Mouse (Mus musculus): ENCODE measurements around the gene Nckap5l. TPM values are rescaled to one million over a fixed set of nuclear protein-coding genes. Genes with fewer than 3 reads are reported as not detected.
"Not testable (repeated sequence)": the region's sequence is repeated elsewhere in the genome, so short reads cannot be mapped to it uniquely, and the experiment has no call there.

Gene Nckap5l
- total RNA-seq, 2 experiments from 2014 or later, result 30.4 to 36.0 TPM

- DNase-seq, result no peak
These were observed 12.2 kb upstream of the Nckap5l start for GRCm38 (mm10) chr15:99469736-99470135.

- peak; percentile 82 to 87 for DNase-seq
These were observed 11.5 kb upstream of the Nckap5l start for GRCm38 (mm10) chr15:99469067-99469466.

GRCm38 (mm10) chr15:99463194-99463593 is 5.6 kb upstream of the Nckap5l start:
- DNase-seq, result no peak

GRCm38 (mm10) chr15:99456963-99457605 is 464 bp downstream of the Nckap5l start:
- peak; percentile 79 to 88 for DNase-seq

GRCm38 (mm10) chr15:99456338-99456962 is 1.1 kb downstream of the Nckap5l start:
- no peak for DNase-seq

- DNase-seq, result no peak
These were observed 2.1 kb downstream of the Nckap5l start for GRCm38 (mm10) chr15:99455415-99455814.

GRCm38 (mm10) chr15:99454585-99455279 is 2.8 kb downstream of the Nckap5l start:
- DNase-seq, result no peak

GRCm38 (mm10) chr15:99453153-99453900 is 4.2 kb downstream of the Nckap5l start:
- DNase-seq, result no peak

GRCm38 (mm10) chr15:99449751-99450280 is 7.7 kb downstream of the Nckap5l start:
- DNase-seq, result peak; percentile 53 to 62

GRCm38 (mm10) chr15:99449131-99449750 is 8.3 kb downstream of the Nckap5l start:
- DNase-seq, result peak; percentile 84 to 87

GRCm38 (mm10) chr15:99446136-99446535 is 11.4 kb downstream of the Nckap5l start:
- not testable (repeated sequence) for DNase-seq

- DNase-seq, result no peak
These were observed 12.0 kb downstream of the Nckap5l start for GRCm38 (mm10) chr15:99445567-99445966.

GRCm38 (mm10) chr15:99442358-99442757 is 15.2 kb downstream of the Nckap5l start:
- no peak for DNase-seq

- DNase-seq, result no peak
These were observed 16.6 kb downstream of the Nckap5l start for GRCm38 (mm10) chr15:99440816-99441457.

GRCm38 (mm10) chr15:99440112-99440815 is 17.3 kb downstream of the Nckap5l start:
- peak in 1 of 2 experiments; percentile 55 for DNase-seq

GRCm38 (mm10) chr15:99438966-99439698 is 18.4 kb downstream of the Nckap5l start:
- DNase-seq, result no peak

GRCm38 (mm10) chr15:99433913-99434312 is 23.6 kb downstream of the Nckap5l start:
- peak; percentile 82 to 83 for DNase-seq

GRCm38 (mm10) chr15:99433081-99433718 is 24.3 kb downstream of the Nckap5l start:
- peak in 1 of 2 experiments; percentile 25 for DNase-seq

GRCm38 (mm10) chr15:99431967-99432366 is 25.6 kb downstream of the Nckap5l start:
- peak in 1 of 2 experiments; percentile 28 for DNase-seq

All from adrenal gland, postnatal 36 days (tissue).